Mouse (Mus musculus): ENCODE data around the gene Ppp1r3g. TPM values are rescaled to one million over a fixed set of nuclear protein-coding genes. Genes with fewer than 3 reads are reported as not detected.
"Not testable (repeated sequence)": the region's sequence is repeated elsewhere in the genome, so short reads cannot be mapped to it uniquely, and the experiment has no call there.

Gene Ppp1r3g
- total and polyA plus RNA-seq, 2 experiments from 2014 or later = 0.58 to 1.8 TPM

- no peak for ATAC-seq (ENCODE audit: low FRiP score)
- Histone ChIP-seq H3K9ac (replicated peaks; ENCODE audit: low read length, poor library complexity, severe bottlenecking) (no peak overlapping the region), H3K27ac (ENCODE audit: low read depth, low read length) (no peak overlapping the region), H3K9me3 (ENCODE audit: low read length) (no peaks in the 10 kb centered on the region), H3K4me1 (ENCODE audit: insufficient read depth, low read length) (no peaks in the 10 kb centered on the region), H3K4me2 (ENCODE audit: low read depth, low read length, poor library complexity, severe bottlenecking) (no peak overlapping the region), H3K27me3 (ENCODE audit: insufficient read depth, low read length) (no peaks in the 10 kb centered on the region), H3K36me3 (ENCODE audit: insufficient read depth, low read length) (peaks cover 10% of the 10 kb centered on the region; the same call in 1 of the 2 replicates), H3K4me3 (ENCODE audit: low read depth, low read length) (no peak overlapping the region)
- DNase-seq (ENCODE audit: low spot score) = no peak
- no peak for TF ChIP-seq CTCF (IDR thresholded peaks at IDR 0.05)
- 92% methylated on average over 6 of the region's 6 CpGs for WGBS
Observed at GRCm38 (mm10) chr13:35982985-35983384, 24.3 kb downstream of the Ppp1r3g start.

GRCm38 (mm10) chr13:35989329-35989728, 30.7 kb downstream of the Ppp1r3g start:
- Histone ChIP-seq H3K9me3 (ENCODE audit: low read length) (no peaks in the 10 kb centered on the region), H3K4me1 (ENCODE audit: insufficient read depth, low read length) (no peaks in the 10 kb centered on the region), H3K36me3 (ENCODE audit: insufficient read depth, low read length) (no peaks in the 10 kb centered on the region), H3K4me3 (ENCODE audit: low read depth, low read length) (no peak overlapping the region), H3K27me3 (ENCODE audit: insufficient read depth, low read length) (no peaks in the 10 kb centered on the region), H3K9ac (replicated peaks; ENCODE audit: low read length, poor library complexity, severe bottlenecking) (no peak overlapping the region), H3K27ac (ENCODE audit: low read depth, low read length) (no peak overlapping the region), H3K4me2 (ENCODE audit: low read depth, low read length, poor library complexity, severe bottlenecking) (no peak overlapping the region)
- ATAC-seq (ENCODE audit: low FRiP score) = no peak
- 59% methylated on average over 3 of the region's 3 CpGs for WGBS
- no peak for TF ChIP-seq CTCF (IDR thresholded peaks at IDR 0.05)
- no peak for DNase-seq (ENCODE audit: low spot score)

- H3K27me3 ChIP-seq (ENCODE audit: insufficient read depth, low read length); ATAC-seq (ENCODE audit: low FRiP score); H3K4me1 ChIP-seq (ENCODE audit: insufficient read depth, low read length); DNase-seq (ENCODE audit: low spot score); H3K9me3 ChIP-seq (ENCODE audit: low read length); H3K4me2 ChIP-seq (ENCODE audit: low read depth, low read length, poor library complexity, severe bottlenecking); H3K36me3 ChIP-seq (ENCODE audit: insufficient read depth, low read length); H3K9ac ChIP-seq (replicated peaks; ENCODE audit: low read length, poor library complexity, severe bottlenecking); H3K27ac ChIP-seq (ENCODE audit: low read depth, low read length); H3K4me3 ChIP-seq (ENCODE audit: low read depth, low read length): not testable (repeated sequence)
- WGBS = 98% methylated on average over 19 of the region's 21 CpGs
Observed at GRCm38 (mm10) chr13:35991185-35991584, 32.5 kb downstream of the Ppp1r3g start.

- DNase-seq (ENCODE audit: low spot score) (peak; percentile 56), ATAC-seq (ENCODE audit: low FRiP score) (no peak)
- Histone ChIP-seq H3K9me3 (ENCODE audit: low read length) (no peaks in the 10 kb centered on the region), H3K4me1 (ENCODE audit: insufficient read depth, low read length) (no peaks in the 10 kb centered on the region), H3K4me3 (ENCODE audit: low read depth, low read length) (no peak overlapping the region), H3K4me2 (ENCODE audit: low read depth, low read length, poor library complexity, severe bottlenecking) (no peak overlapping the region), H3K9ac (replicated peaks; ENCODE audit: low read length, poor library complexity, severe bottlenecking) (no peak overlapping the region), H3K27me3 (ENCODE audit: insufficient read depth, low read length) (no peaks in the 10 kb centered on the region), H3K36me3 (ENCODE audit: insufficient read depth, low read length) (no peaks in the 10 kb centered on the region), H3K27ac (ENCODE audit: low read depth, low read length) (no peak overlapping the region)
- no peak for TF ChIP-seq CTCF (IDR thresholded peaks at IDR 0.05)
- 81% methylated on average over 8 of the region's 8 CpGs for WGBS
Observed at GRCm38 (mm10) chr13:35994067-35994466, 35.4 kb downstream of the Ppp1r3g start.

GRCm38 (mm10) chr13:35995231-35995630, 36.6 kb downstream of the Ppp1r3g start:
- no peak overlapping the region for H3K9ac ChIP-seq (replicated peaks; ENCODE audit: low read length, poor library complexity, severe bottlenecking)
- ATAC-seq (ENCODE audit: low FRiP score) (no peak), DNase-seq (ENCODE audit: low spot score) (no peak)
- H3K27me3 ChIP-seq (ENCODE audit: insufficient read depth, low read length) = no peaks in the 10 kb centered on the region
- H3K4me1 ChIP-seq (ENCODE audit: insufficient read depth, low read length) = no peaks in the 10 kb centered on the region
- H3K9me3 ChIP-seq (ENCODE audit: low read length) = no peaks in the 10 kb centered on the region
- H3K36me3 ChIP-seq (ENCODE audit: insufficient read depth, low read length) = no peaks in the 10 kb centered on the region
- H3K27ac ChIP-seq (ENCODE audit: low read depth, low read length) = no peak overlapping the region
- H3K4me3 ChIP-seq (ENCODE audit: low read depth, low read length) = no peak overlapping the region
- WGBS = 67% methylated on average over 3 of the region's 3 CpGs
- TF ChIP-seq CTCF (IDR thresholded peaks at IDR 0.05) = no peak
- H3K4me2 ChIP-seq (ENCODE audit: low read depth, low read length, poor library complexity, severe bottlenecking) = no peak overlapping the region

- 51% methylated on average over 2 of the region's 2 CpGs for WGBS
- H3K4me1 ChIP-seq (ENCODE audit: insufficient read depth, low read length) = no peaks in the 10 kb centered on the region
- H3K9me3 ChIP-seq (ENCODE audit: low read length) = no peaks in the 10 kb centered on the region
- no peaks in the 10 kb centered on the region for H3K27me3 ChIP-seq (ENCODE audit: insufficient read depth, low read length)
- DNase-seq (ENCODE audit: low spot score) = no peak
- H3K4me3 ChIP-seq (ENCODE audit: low read depth, low read length) = no peak overlapping the region
- no peak for TF ChIP-seq CTCF (IDR thresholded peaks at IDR 0.05)
- no peaks in the 10 kb centered on the region for H3K36me3 ChIP-seq (ENCODE audit: insufficient read depth, low read length)
- H3K9ac ChIP-seq (replicated peaks; ENCODE audit: low read length, poor library complexity, severe bottlenecking) = no peak overlapping the region
- H3K27ac ChIP-seq (ENCODE audit: low read depth, low read length) = no peak overlapping the region
- ATAC-seq (ENCODE audit: low FRiP score) = no peak
- no peak overlapping the region for H3K4me2 ChIP-seq (ENCODE audit: low read depth, low read length, poor library complexity, severe bottlenecking)
Observed at GRCm38 (mm10) chr13:35995696-35996426, 37.2 kb downstream of the Ppp1r3g start.
